Mouse (Mus musculus): ENCODE measurements around the gene Tcf21.

Gene Tcf21

GRCm38 (mm10) chr10:22819871-22820590 is at the start of gene Tcf21:
TSS of gene Tcf21 (minus strand) at chr10:22820174.
- WGBS, result 7% methylated on average over 20 of the region's 20 CpGs

GRCm38 (mm10) chr10:22868386-22868918 is 48.5 kb upstream of the Tcf21 start:
- 47% methylated on average over 8 of the region's 8 CpGs for WGBS

GRCm38 (mm10) chr10:22867210-22867609 is 47.2 kb upstream of the Tcf21 start:
- WGBS, result 81% methylated on average over 2 of the region's 2 CpGs

GRCm38 (mm10) chr10:22858111-22858510 is 38.1 kb upstream of the Tcf21 start:
- WGBS, result 36% methylated on average over 9 of the region's 9 CpGs

GRCm38 (mm10) chr10:22854330-22854729 is 34.4 kb upstream of the Tcf21 start:
- WGBS, result 72% methylated on average over 7 of the region's 7 CpGs

GRCm38 (mm10) chr10:22845351-22845750 is 25.4 kb upstream of the Tcf21 start:
- 29% methylated on average over 3 of the region's 3 CpGs for WGBS

GRCm38 (mm10) chr10:22844731-22845130 is 24.8 kb upstream of the Tcf21 start:
- 16% methylated on average over 10 of the region's 10 CpGs for WGBS

GRCm38 (mm10) chr10:22843440-22844361 is 23.7 kb upstream of the Tcf21 start:
- 3% methylated on average over 26 of the region's 26 CpGs for WGBS

GRCm38 (mm10) chr10:22842781-22843439 is 22.9 kb upstream of the Tcf21 start:
- 6% methylated on average over 17 of the region's 17 CpGs for WGBS

- 7% methylated on average over 4 of the region's 4 CpGs for WGBS
Observed at GRCm38 (mm10) chr10:22842113-22842512, 22.1 kb upstream of the Tcf21 start.

- 91% methylated on average over 2 of the region's 2 CpGs for WGBS
Observed at GRCm38 (mm10) chr10:22826244-22826643, 6.3 kb upstream of the Tcf21 start.

GRCm38 (mm10) chr10:22822896-22823295 is 2.9 kb upstream of the Tcf21 start:
- WGBS, result 19% methylated on average over 6 of the region's 6 CpGs

GRCm38 (mm10) chr10:22822486-22822885 is 2.5 kb upstream of the Tcf21 start:
- 14% methylated on average over 5 of the region's 5 CpGs for WGBS

GRCm38 (mm10) chr10:22821709-22822108 is 1.7 kb upstream of the Tcf21 start:
- 13% methylated on average over 5 of the region's 5 CpGs for WGBS

GRCm38 (mm10) chr10:22821267-22821666 is 1.3 kb upstream of the Tcf21 start:
- WGBS, result 18% methylated on average over 1 of the region's 1 CpGs

GRCm38 (mm10) chr10:22820841-22821240 is 867 bp upstream of the Tcf21 start:
- 17% methylated on average over 2 of the region's 2 CpGs for WGBS

- WGBS, result 3% methylated on average over 42 of the region's 42 CpGs
Observed at GRCm38 (mm10) chr10:22819239-22819870, 619 bp downstream of the Tcf21 start.

GRCm38 (mm10) chr10:22818600-22819238 is 1.3 kb downstream of the Tcf21 start:
- 4% methylated on average over 12 of the region's 12 CpGs for WGBS

- 5% methylated on average over 4 of the region's 4 CpGs for WGBS
Observed at GRCm38 (mm10) chr10:22817976-22818375, 2.0 kb downstream of the Tcf21 start.

- 2% methylated on average over 18 of the region's 18 CpGs for WGBS
Observed at GRCm38 (mm10) chr10:22817561-22817960, 2.4 kb downstream of the Tcf21 start.

- 2% methylated on average over 28 of the region's 28 CpGs for WGBS
Observed at GRCm38 (mm10) chr10:22816237-22816762, 3.7 kb downstream of the Tcf21 start.
